Mouse (Mus musculus) intestine, embryonic 15.5 days (tissue): ENCODE measurements at regions not wholly inside any gene's neighbourhood (a gene's known extent, or its start where the extent isn't known, plus 50 kb on each side); places are given as distances from the start of the nearest gene placed in this dataset.

Experiments
- ATAC-seq: fragments of 200-750 bp; cut with Nextera tagmentation; 2 replicates; pipeline ENCODE4 v1.8.0; 2017; ENCODE audit warnings: moderate TSS enrichment, moderate library complexity
- H3K27ac ChIP-seq: fragments of 300-500 bp; sonication (generic); 2 replicates; pipeline ENCODE4 v1.5.1; 2015; ENCODE audit warnings: mild to moderate bottlenecking, inconsistent platforms
- H3K27me3 ChIP-seq: fragments of 300-500 bp; sonication (generic); replicated peaks from 2 replicates; pipeline ENCODE4 v1.6.1; 2015; ENCODE audit warnings: inconsistent platforms
- H3K36me3 ChIP-seq: fragments of 300-500 bp; sonication (generic); 2 replicates; pipeline ENCODE4 v1.6.1; 2015; ENCODE audit warnings: inconsistent platforms
- H3K4me1 ChIP-seq: fragments of 300-500 bp; sonication (generic); replicated peaks from 2 replicates; pipeline ENCODE4 v1.6.1; 2015; ENCODE audit warnings: inconsistent platforms
- H3K4me2 ChIP-seq: fragments of 300-500 bp; sonication (generic); replicated peaks from 2 replicates; pipeline ENCODE4 v1.6.1; 2015; ENCODE audit warnings: mild to moderate bottlenecking, inconsistent platforms
- H3K4me3 ChIP-seq: fragments of 300-500 bp; sonication (generic); replicated peaks from 2 replicates; pipeline ENCODE4 v1.5.1; 2015; ENCODE audit warnings: inconsistent platforms
- H3K9ac ChIP-seq: fragments of 300-500 bp; sonication (generic); 2 replicates; pipeline ENCODE4 v1.6.1; 2015; ENCODE audit warnings: inconsistent platforms
- H3K9me3 ChIP-seq: fragments of 300-500 bp; sonication (generic); 2 replicates; pipeline ENCODE4 v1.6.1; 2016; ENCODE audit warnings: inconsistent platforms
- WGBS: fragments of 180-500 bp; shearing (Covaris S2); methylation state at CpG from one replicate; pipeline ENCODE4 v1.1.7; 2015; 5-methylcytosine and 5-hydroxymethylcytosine counted together

- Histone ChIP-seq H3K4me2 (no peak overlapping the region), H3K27me3 (no peaks in the 10 kb centered on the region), H3K27ac (no peak overlapping the region), H3K4me1 (no peaks in the 10 kb centered on the region), H3K4me3 (no peak overlapping the region), H3K9ac (no peak overlapping the region), H3K9me3 (no peaks in the 10 kb centered on the region), H3K36me3 (no peaks in the 10 kb centered on the region)
- no peak for ATAC-seq
- WGBS = 65% methylated on average over 4 of the region's 4 CpGs
Observed at GRCm38 (mm10) chr13:25490036-25490435, 219.7 kb upstream of the Nrsn1 start.

DNA sequence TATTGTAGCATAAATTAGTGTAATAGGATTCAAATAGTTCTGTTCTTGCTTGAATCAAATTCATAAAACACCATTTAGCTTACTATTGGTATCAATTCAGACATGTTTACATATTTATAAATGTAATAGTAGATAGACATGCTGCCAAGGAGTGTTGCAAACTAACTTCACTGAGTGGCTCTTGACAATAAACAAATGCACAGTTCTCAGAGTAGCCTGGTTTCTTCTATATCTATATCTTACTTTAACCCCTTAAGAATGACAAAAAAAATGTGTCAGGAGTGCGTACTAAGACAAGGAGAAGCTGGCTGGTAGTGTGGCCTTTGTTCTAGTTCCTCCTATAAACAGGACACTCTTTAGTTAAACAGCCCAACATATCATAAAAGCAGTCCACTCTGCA lies 213.0 kb upstream of the Nrsn1 start:
- no peak overlapping the region for H3K9ac ChIP-seq
- no peaks in the 10 kb centered on the region for H3K4me1 ChIP-seq
- no peaks in the 10 kb centered on the region for H3K27me3 ChIP-seq
- 71% methylated on average over 1 of the region's 1 CpGs for WGBS
- ATAC-seq = no peak
- H3K4me2 ChIP-seq = no peak overlapping the region
- no peak overlapping the region for H3K27ac ChIP-seq
- H3K4me3 ChIP-seq = no peak overlapping the region
- H3K36me3 ChIP-seq = no peaks in the 10 kb centered on the region
- no peaks in the 10 kb centered on the region for H3K9me3 ChIP-seq

DNA sequence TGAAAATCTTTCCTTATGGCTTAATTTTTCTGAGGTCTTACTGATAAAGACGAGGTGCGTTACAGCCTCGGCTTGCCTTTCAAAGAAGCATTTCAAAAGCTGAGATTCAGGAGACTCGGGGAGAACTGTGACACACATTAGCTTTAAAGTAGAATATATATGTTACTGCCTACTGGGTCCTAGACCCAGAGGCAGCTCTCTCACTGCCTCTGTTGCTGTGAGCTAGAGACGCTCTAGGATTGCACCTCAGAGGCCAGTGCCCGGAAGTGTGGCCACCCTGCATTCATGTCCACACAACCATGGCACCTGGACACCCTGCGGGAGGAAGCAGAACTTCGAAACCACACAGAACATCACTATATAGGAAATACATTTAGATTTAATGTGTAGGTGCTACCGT lies 181.6 kb upstream of the Nrsn1 start:
- 81% methylated on average over 9 of the region's 9 CpGs for WGBS

DNA sequence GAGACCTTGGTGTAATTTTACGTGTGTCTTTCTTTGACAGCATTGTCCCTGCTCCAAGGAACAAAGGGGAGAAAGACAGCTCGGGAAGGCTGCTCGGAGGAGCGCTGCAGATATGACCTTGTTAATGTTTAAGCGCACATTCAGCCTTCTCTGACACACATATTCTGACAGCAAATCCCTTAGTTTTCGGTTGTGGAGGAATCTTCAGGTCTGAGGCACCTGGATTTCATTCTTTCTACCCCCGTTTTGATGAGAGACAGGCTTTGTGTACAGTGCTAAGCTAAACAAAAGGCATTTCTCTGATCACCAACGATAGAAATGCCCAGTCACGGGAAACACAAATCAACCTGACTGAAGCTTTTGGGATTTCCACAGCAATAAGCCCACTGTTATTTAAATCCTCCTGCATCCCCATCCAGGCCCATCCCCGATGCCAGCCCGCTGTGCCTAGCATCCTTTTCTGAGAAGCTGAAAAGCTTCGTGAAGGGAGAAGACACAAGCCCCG lies 181.1 kb upstream of the Nrsn1 start:
- Histone ChIP-seq H3K27me3 (no peaks in the 10 kb centered on the region), H3K27ac (no peak overlapping the region), H3K36me3 (no peaks in the 10 kb centered on the region), H3K9ac (no peak overlapping the region), H3K9me3 (no peaks in the 10 kb centered on the region), H3K4me2 (no peak overlapping the region), H3K4me3 (no peak overlapping the region), H3K4me1 (no peaks in the 10 kb centered on the region)
- no peak for ATAC-seq
- WGBS = 41% methylated on average over 13 of the region's 13 CpGs

More for the DNA sequence above, 181.6 kb upstream of the Nrsn1 start:
- ATAC-seq = no peak
- Histone ChIP-seq H3K4me3 (no peak overlapping the region), H3K4me2 (no peak overlapping the region), H3K36me3 (no peaks in the 10 kb centered on the region), H3K27me3 (no peaks in the 10 kb centered on the region), H3K27ac (no peak overlapping the region), H3K9me3 (no peaks in the 10 kb centered on the region), H3K9ac (no peak overlapping the region), H3K4me1 (no peaks in the 10 kb centered on the region)

DNA sequence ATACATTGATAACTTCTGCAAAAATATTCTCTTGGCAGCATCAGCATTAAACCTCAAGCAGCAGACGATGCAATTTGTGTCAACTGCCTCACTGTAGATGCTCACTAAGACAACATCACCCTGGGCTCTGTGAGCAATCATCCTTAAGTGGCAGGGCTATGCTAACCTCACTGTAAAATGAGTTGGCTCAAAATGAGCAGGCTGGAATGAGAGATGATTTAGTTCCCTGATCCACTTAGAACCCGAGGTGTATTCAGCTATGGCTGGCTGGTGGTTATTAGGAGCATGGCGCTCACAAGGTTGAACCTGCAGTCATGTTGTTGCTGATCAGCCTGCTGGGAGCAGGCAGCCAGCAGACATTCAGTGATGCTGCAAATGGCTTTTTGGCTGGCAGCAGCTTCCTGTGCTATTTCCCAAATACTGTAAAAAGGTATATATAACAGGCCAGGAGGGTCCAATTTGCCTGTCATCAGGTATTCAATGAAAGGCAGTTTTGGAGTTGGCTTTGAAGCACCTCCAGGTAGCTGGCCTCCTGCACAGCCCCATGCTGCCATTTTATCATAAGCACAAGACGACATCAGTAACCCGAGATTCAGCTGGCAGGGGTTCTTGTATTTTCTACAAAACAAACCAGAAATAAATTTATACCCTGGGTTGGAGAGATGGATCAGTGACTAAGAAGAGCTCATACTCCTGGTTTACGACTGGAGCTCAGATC lies 159.6 kb upstream of the Nrsn1 start:
- H3K4me2 ChIP-seq = no peak overlapping the region
- H3K9me3 ChIP-seq = no peaks in the 10 kb centered on the region
- H3K27ac ChIP-seq = no peak overlapping the region
- no peaks in the 10 kb centered on the region for H3K4me1 ChIP-seq
- H3K9ac ChIP-seq = no peak overlapping the region
- no peaks in the 10 kb centered on the region for H3K36me3 ChIP-seq
- no peak for ATAC-seq
- WGBS = 70% methylated on average over 6 of the region's 6 CpGs
- no peak overlapping the region for H3K4me3 ChIP-seq
- no peaks in the 10 kb centered on the region for H3K27me3 ChIP-seq

DNA sequence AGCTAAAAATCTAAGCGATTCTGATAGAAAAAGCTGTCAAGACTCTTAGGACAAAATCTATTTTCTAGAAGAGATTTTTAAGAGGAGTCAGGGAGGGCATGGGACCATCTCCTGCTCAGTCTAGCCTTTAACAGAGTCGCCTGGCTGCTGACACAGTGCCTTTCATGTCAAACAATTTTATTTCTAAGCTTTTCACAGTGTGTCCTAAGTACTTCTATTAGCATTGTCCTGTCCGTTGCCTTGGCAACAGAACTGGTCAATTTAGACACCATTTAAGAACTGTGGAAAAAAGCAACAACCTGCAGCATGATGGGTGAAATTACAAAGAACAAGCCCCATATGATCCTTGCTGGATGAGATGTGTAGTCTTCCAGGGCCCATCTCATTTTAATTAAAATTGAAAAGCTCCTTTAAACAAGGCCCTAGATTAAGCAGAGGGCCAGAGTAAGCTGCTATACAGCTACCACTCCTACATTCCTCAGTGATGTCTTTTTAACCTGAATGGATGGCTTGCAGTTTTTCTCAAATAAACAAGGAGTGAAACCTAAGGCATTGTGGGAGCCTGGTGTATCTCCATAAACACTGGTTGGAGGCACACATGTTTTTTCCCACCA lies 133.0 kb upstream of the Nrsn1 start:
- Histone ChIP-seq H3K4me3 (no peak overlapping the region), H3K27me3 (no peaks in the 10 kb centered on the region), H3K36me3 (no peaks in the 10 kb centered on the region), H3K4me1 (no peaks in the 10 kb centered on the region), H3K9ac (no peak overlapping the region), H3K9me3 (no peaks in the 10 kb centered on the region), H3K27ac (no peak overlapping the region), H3K4me2 (no peak overlapping the region)
- ATAC-seq = no peak
- WGBS = 52% methylated on average over 3 of the region's 3 CpGs

GRCm38 (mm10) chr13:25402691-25403090 lies 132.4 kb upstream of the Nrsn1 start:
- no peak for ATAC-seq
- Histone ChIP-seq H3K4me3 (no peak overlapping the region), H3K4me1 (no peaks in the 10 kb centered on the region), H3K36me3 (no peaks in the 10 kb centered on the region), H3K27ac (no peak overlapping the region), H3K27me3 (no peaks in the 10 kb centered on the region), H3K4me2 (no peak overlapping the region), H3K9ac (no peak overlapping the region), H3K9me3 (no peaks in the 10 kb centered on the region)
- WGBS = 30% methylated on average over 2 of the region's 2 CpGs

GRCm38 (mm10) chr13:25401936-25402504 lies 131.7 kb upstream of the Nrsn1 start:
- no peak for ATAC-seq
- H3K9me3 ChIP-seq = no peaks in the 10 kb centered on the region
- no peak overlapping the region for H3K9ac ChIP-seq
- 69% methylated on average over 9 of the region's 9 CpGs for WGBS
- no peaks in the 10 kb centered on the region for H3K27me3 ChIP-seq
- H3K36me3 ChIP-seq = no peaks in the 10 kb centered on the region
- H3K27ac ChIP-seq = no peak overlapping the region
- H3K4me3 ChIP-seq = no peak overlapping the region
- H3K4me1 ChIP-seq = no peaks in the 10 kb centered on the region
- no peak overlapping the region for H3K4me2 ChIP-seq

DNA sequence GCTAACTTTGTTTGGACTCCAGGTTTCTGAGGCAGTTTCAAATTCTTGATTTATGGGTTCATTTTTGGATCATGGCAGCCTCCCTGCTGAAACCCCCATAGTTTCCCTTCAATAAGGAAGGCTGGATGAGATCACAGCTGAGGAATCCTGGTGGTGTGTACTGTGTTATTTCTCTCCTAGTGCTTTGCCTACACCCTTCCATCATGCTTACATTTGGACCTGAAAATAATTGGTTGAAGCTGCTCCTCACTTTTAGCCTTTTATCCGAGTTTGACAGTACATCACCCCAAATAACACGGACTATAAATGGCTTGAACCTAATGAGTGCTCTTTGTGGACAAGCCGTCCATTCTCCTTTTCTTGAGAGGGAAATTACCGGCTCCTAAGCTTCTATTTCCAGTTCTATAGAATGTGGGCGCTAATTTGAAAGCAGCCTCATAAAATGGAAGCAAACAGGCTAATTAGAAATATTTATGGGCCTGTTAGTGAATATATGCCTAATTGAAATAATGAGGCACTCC lies 122.5 kb upstream of the Nrsn1 start:
- ATAC-seq = no peak
- H3K9me3 ChIP-seq = no peaks in the 10 kb centered on the region
- no peak overlapping the region for H3K9ac ChIP-seq
- WGBS = 84% methylated on average over 5 of the region's 5 CpGs
- no peak overlapping the region for H3K27ac ChIP-seq
- H3K36me3 ChIP-seq = no peaks in the 10 kb centered on the region
- no peaks in the 10 kb centered on the region for H3K4me1 ChIP-seq
- no peak overlapping the region for H3K4me3 ChIP-seq
- H3K4me2 ChIP-seq = no peak overlapping the region
- H3K27me3 ChIP-seq = no peaks in the 10 kb centered on the region

DNA sequence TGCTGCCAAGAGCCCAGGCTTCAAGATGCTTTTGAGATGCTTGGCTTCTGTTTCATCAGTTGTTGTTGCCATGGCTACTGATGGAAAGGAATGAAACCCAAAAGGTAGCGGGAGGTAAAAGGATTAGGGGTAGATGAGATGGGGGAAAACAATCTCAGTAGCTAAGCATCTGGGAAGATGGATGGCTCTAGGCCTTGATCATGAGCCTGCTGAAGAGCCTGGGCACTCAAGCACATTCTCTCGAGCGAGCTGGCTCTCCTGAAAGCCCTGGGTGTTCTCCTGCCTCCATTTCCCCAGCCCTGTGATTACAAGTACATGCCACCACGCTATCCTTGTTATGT lies 92.3 kb upstream of the Nrsn1 start:
- 79% methylated on average over 4 of the region's 4 CpGs for WGBS
- H3K9me3 ChIP-seq = no peaks in the 10 kb centered on the region
- no peaks in the 10 kb centered on the region for H3K36me3 ChIP-seq

GRCm38 (mm10) chr13:25361850-25362626 lies 91.7 kb upstream of the Nrsn1 start:
- Histone ChIP-seq H3K4me3 (no peak overlapping the region), H3K27ac (no peak overlapping the region), H3K27me3 (no peaks in the 10 kb centered on the region), H3K9me3 (no peaks in the 10 kb centered on the region), H3K4me1 (no peaks in the 10 kb centered on the region), H3K4me2 (no peak overlapping the region), H3K36me3 (no peaks in the 10 kb centered on the region), H3K9ac (no peak overlapping the region)
- no peak for ATAC-seq
- WGBS = 73% methylated on average over 7 of the region's 7 CpGs

More for the DNA sequence above, 92.3 kb upstream of the Nrsn1 start:
- no peak overlapping the region for H3K9ac ChIP-seq
- ATAC-seq = no peak
- no peak overlapping the region for H3K4me2 ChIP-seq
- H3K4me3 ChIP-seq = no peak overlapping the region
- no peaks in the 10 kb centered on the region for H3K4me1 ChIP-seq
- H3K27me3 ChIP-seq = no peaks in the 10 kb centered on the region
- H3K27ac ChIP-seq = no peak overlapping the region

DNA sequence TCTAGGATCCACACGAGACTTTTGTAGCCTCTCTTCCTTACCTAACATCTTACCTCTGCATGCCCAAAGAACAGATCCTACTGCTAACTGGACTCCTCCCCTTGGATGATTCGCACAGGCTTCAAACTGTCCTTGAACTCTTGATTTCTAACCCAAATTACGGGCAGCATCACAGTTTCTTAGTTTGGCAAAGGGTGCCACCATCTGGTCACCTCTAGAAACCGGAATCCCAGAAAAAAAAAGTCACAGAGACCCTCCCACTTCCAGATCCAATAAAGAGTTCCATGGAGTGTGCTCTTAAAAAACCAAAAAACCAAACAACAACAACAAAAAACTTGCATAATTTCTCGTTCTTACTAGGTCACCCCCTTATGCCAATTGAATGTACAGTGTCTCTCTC lies 77.3 kb upstream of the Nrsn1 start:
- Histone ChIP-seq H3K4me3 (no peak overlapping the region), H3K4me1 (no peaks in the 10 kb centered on the region), H3K9me3 (no peaks in the 10 kb centered on the region), H3K9ac (no peak overlapping the region), H3K27ac (no peak overlapping the region), H3K27me3 (no peaks in the 10 kb centered on the region), H3K36me3 (no peaks in the 10 kb centered on the region), H3K4me2 (no peak overlapping the region)
- no peak for ATAC-seq
- 46% methylated on average over 5 of the region's 5 CpGs for WGBS
